Mouse (Mus musculus) kidney, adult 2 months (tissue): ENCODE results near the gene Nipal1. TPM values are rescaled to one million over a fixed set of nuclear protein-coding genes. Genes with fewer than 3 reads are reported as not detected.
A peak's percentile ranks its signal among the peaks of the same experiment; 100 is the strongest.

Source experiments
- DNase-seq: peaks from one replicate; pipeline ENCODE4 v3.0.0; 2021
- H3K27ac ChIP-seq: fragments of 200-500 bp; 2 replicates; pipeline ENCODE4 v1.5.1; 2012; ENCODE audit warnings: low read depth, low read length, control low read depth, inconsistent platforms; ENCODE audit not compliant: insufficient read depth
- H3K27me3 ChIP-seq: fragments of 200-500 bp; replicated peaks from 2 replicates; pipeline ENCODE4 v1.6.1; 2012; ENCODE audit warnings: mild to moderate bottlenecking, moderate library complexity, low read length, inconsistent platforms; ENCODE audit not compliant: control insufficient read depth, insufficient read depth
- H3K36me3 ChIP-seq: fragments of 200-500 bp; 2 replicates; pipeline ENCODE4 v1.6.1; 2012; ENCODE audit warnings: mild to moderate bottlenecking, moderate library complexity, low read length, inconsistent platforms; ENCODE audit not compliant: control insufficient read depth, insufficient read depth
- H3K4me1 ChIP-seq: fragments of 200-500 bp; 2 replicates; pipeline ENCODE4 v1.6.1; 2011; ENCODE audit warnings: low read length; ENCODE audit not compliant: control insufficient read depth, insufficient read depth
- H3K4me3 ChIP-seq: fragments of 200-500 bp; 2 replicates; pipeline ENCODE4 v1.5.1; 2011; ENCODE audit warnings: mild to moderate bottlenecking, low read depth, low read length, control low read depth; ENCODE audit not compliant: insufficient read depth
- CTCF ChIP-seq: fragments of 200-500 bp; conservative IDR thresholded peaks from 2 replicates; pipeline ENCODE4 v1.5.1; 2011; ENCODE audit warnings: low read depth, mild to moderate bottlenecking, control low read depth, low read length, moderate library complexity, mixed read lengths; ENCODE audit not compliant: insufficient read depth, insufficient read length
- POLR2A ChIP-seq: fragments of 200-500 bp; IDR thresholded peaks from one replicate; pipeline ENCODE4 v1.6.1; 2011; ENCODE audit warnings: low read depth, low read length, control low read depth
- WGBS: fragments of 180-500 bp; shearing (Covaris S2); methylation state at CpG from one replicate; pipeline ENCODE4 v1.1.7; 2018; 5-methylcytosine and 5-hydroxymethylcytosine counted together
- polyA plus RNA-seq: library from polyadenylated mRNA; depleted of rRNA; stranded (reverse); fragments of >200 nt; gene quantifications from 2 replicates; pipeline ENCODE4 v1.2.3, GENCODE M21; 2012

The Nipal1 gene
- polyA plus RNA-seq, 1 experiment = 0.70 TPM

DNA sequence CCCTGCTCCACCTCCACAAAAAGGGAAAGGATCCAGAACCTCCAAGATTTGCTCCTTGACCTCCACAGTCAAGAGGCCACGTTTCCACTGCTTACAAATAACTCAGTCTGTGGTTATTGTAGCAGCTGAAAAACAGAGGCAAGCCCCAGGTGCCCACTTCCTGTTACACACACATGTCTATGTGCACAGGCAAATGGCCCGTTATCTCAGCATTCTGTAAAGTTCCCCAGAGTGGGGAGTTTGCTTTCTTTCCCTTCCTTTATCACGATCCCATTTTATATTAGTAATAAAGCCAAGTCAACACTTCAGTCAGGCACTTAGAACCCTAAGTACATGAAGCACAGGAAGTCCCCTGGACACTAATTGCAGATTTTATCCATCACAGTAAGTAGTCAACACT lies 11.5 kb upstream of the Nipal1 start:
- Histone ChIP-seq H3K27me3 (no peaks in the 10 kb centered on the region), H3K4me3 (no peak overlapping the region), H3K4me1 (no peaks in the 10 kb centered on the region), H3K36me3 (no peaks in the 10 kb centered on the region), H3K27ac (no peak overlapping the region)
- WGBS = 58% methylated on average over 3 of the region's 3 CpGs
- TF ChIP-seq CTCF = no peak
- no peak for TF ChIP-seq POLR2A
- no peak for DNase-seq

DNA sequence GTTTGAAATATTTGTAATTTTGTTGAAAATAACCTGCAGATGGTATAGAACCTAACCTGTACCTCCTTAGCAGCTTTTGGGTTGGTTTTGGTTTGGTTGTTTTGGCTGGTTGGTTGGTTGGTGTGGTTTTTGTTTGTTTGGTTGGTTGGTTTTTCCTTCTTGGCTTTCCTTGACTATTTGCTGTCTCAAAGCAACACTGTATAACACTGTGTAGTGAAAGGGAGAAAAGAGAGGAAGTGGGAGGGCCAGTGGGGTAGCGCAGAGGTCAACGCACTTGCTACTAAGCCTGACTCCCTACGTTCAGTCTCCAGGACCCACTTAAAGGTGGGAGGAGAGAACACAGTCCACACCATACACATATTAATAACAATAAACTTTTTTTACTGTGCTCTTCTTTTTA lies 11.0 kb upstream of the Nipal1 start:
- 57% methylated on average over 3 of the region's 3 CpGs for WGBS
- H3K27me3 ChIP-seq = no peaks in the 10 kb centered on the region

DNA sequence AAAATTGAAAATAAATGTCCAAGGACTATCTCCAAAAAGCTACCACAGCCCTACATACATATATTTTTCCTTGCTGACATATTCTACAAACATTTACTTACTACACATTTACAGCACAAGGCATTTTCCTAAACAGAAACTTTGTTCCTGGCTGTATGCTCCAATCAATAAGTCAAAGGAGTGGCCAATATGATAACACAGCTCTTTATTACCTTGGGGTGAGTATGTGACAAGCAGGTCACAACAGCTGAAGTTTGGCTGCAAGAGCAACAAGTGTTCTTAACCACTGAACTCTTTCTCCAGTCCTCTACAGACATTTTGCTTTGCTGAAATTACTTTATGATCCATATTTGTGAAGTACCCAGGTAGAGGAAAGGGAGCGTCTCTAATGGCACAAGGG lies 7.5 kb upstream of the Nipal1 start:
- WGBS = 98% methylated on average over 1 of the region's 1 CpGs
- TF ChIP-seq CTCF (no peak), POLR2A (no peak)
- Histone ChIP-seq H3K27me3 (no peaks in the 10 kb centered on the region), H3K36me3 (no peaks in the 10 kb centered on the region), H3K27ac (no peak overlapping the region), H3K4me1 (no peaks in the 10 kb centered on the region), H3K4me3 (no peak overlapping the region)
- no peak for DNase-seq

More for the DNA sequence above, 11.0 kb upstream of the Nipal1 start:
- Histone ChIP-seq H3K4me1 (no peaks in the 10 kb centered on the region), H3K27ac (no peak overlapping the region), H3K4me3 (no peak overlapping the region), H3K36me3 (no peaks in the 10 kb centered on the region)
- no peak for DNase-seq
- TF ChIP-seq CTCF = no peak
- TF ChIP-seq POLR2A = no peak

DNA sequence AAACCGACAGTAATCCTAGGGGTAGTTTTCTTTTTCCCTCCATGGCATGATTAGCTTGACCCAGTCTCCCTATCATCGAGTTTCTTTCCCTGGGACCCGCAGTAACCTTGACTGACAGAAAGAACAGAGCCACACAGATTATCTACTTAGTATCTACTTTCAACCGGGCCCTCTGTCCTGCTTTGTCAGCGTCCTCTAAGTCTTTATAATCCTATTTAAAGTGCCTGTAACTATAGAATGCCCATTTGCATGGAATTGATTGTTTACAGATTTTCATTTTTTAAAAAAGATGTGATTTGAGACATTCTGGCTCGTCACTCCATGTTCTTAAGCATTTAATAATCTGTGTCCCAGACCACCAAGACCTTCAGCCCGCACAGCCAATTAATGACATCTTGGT lies 3.9 kb upstream of the Nipal1 start:
- DNase-seq = no peak
- no peak overlapping the region for H3K27ac ChIP-seq
- no peaks in the 10 kb centered on the region for H3K27me3 ChIP-seq
- no peaks in the 10 kb centered on the region for H3K4me1 ChIP-seq
- TF ChIP-seq CTCF (no peak), POLR2A (no peak)
- WGBS = 65% methylated on average over 7 of the region's 7 CpGs
- no peak overlapping the region for H3K4me3 ChIP-seq
- no peaks in the 10 kb centered on the region for H3K36me3 ChIP-seq

DNA sequence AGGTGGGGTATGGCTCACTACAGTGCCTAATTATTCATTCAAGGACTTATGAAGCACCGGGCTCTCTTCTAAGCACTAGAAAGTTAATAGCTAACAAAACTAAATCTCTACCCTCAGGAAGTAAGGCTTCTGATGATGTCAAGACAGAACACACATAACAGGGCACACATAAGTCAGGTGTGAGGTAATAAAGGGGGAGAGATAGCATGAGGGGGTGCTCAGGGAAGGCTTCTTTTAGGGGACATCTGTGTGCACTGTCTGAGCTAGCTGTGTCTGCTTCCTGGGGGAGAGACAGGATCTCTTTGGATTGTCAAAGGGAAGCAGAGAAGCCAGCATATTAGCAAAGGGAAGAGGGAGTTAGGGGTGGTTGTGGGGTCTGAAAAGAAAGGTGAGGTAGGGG lies 3.4 kb upstream of the Nipal1 start, which contains the start of gene Cnga1:
Cnga1 (minus strand) TSS at position 101 of the 400 bp plus-strand sequence.
- no peak within 1 kb of the TSS for H3K27ac ChIP-seq
- DNase-seq = no peak
- WGBS = 28% methylated on average over 1 of the region's 1 CpGs
- no peak within 1 kb of the TSS for H3K4me3 ChIP-seq
- no peaks in the 10 kb centered on the region for H3K36me3 ChIP-seq
- H3K4me1 ChIP-seq = no peaks in the 10 kb centered on the region
- TF ChIP-seq CTCF (no peak), POLR2A (no peak)
- H3K27me3 ChIP-seq = no peaks in the 10 kb centered on the region

DNA sequence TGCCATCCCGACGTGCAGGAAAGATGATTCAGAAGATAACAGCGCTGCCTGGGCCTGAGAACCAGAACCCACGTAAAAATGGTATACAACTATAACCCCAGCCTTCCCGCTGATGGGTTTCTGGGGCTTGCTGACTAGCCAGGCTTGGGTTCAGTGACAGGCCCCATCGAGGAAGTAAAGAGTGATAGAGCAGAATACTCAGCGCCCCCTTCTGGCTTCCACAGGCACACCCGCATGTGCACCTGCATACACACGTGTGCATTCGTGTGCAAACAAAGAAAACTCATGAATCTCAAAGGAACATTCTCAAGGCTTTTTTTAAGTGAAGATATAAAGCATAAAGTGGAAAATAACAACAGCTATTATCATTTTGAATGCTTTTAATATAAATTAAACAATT lies 1.5 kb upstream of the Nipal1 start:
- no peak for DNase-seq
- Histone ChIP-seq H3K27ac (no peak overlapping the region), H3K4me1 (no peaks in the 10 kb centered on the region), H3K4me3 (no peak overlapping the region), H3K27me3 (no peaks in the 10 kb centered on the region), H3K36me3 (no peaks in the 10 kb centered on the region)
- TF ChIP-seq CTCF (peak; percentile 36; the same call in 1 of the 2 replicates), POLR2A (no peak)
- WGBS = 43% methylated on average over 10 of the region's 10 CpGs

DNA sequence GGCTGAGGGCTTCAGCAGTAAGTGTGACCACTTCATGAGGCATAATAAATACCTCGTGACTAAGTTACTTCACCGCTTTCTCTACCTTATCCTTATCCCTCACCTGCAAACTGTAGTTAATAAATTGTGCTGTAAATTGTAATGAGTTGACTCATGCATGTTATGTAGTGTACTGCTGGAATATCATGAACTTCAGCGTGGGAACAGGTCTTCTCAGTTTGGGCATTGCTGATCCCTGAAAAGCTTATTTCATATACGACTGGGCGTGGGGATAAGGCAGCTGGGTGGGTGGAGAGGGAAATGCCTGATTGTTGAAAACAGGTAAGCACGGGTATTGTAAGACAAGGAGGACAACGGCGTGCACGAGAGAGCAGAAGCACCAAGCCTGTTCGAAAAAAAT lies 599 bp upstream of the Nipal1 start:
- no peak for DNase-seq
- Histone ChIP-seq H3K4me3 (peak overlapping the region; percentile 61; the same call in 1 of the 2 replicates), H3K27me3 (no peaks in the 10 kb centered on the region), H3K36me3 (no peaks in the 10 kb centered on the region), H3K27ac (no peak overlapping the region), H3K4me1 (no peaks in the 10 kb centered on the region)
- TF ChIP-seq POLR2A (no peak), CTCF (no peak)
- WGBS = 18% methylated on average over 10 of the region's 10 CpGs
